Mouse (Mus musculus) liver, embryonic 14.5 days (tissue): ENCODE measurements around the gene Vps52.

ENCODE experiments used
- CTCF ChIP-seq: IDR thresholded peaks from 2 replicates; pipeline ENCODE4 v1.5.1; 2016; ENCODE audit warnings: antibody characterized with exemption, low read depth, control low read depth
- EP300 ChIP-seq: IDR thresholded peaks from 2 replicates; pipeline ENCODE4 v1.6.1; 2016; ENCODE audit warnings: antibody characterized with exemption, low read depth

DNA sequence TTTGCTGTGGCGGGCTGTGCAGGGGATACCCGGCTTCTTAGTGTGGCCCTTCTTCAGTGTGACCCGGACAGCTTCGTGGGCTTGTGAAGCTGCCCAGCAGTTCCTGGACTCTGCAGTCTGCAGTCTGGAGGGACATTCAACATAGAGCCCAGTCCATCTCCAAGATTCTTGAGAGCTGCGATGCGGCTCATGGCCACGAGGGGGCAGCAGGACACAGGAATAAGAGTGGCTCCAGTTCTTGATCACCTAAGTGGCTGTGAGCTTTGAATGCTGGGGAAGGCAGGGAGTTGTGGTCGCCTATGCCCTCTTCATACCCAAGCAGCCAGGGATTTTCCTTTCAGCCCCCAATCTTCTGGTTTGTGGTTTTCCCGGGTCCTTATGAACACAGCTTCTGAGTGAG is 12.9 kb downstream of the Vps52 start:
- no peak for TF ChIP-seq EP300
- peak; percentile 97 for TF ChIP-seq CTCF
